8 mouse cellular contexts compared by ENCODE assay signal in genomic region chr2:84737451-84737925, GRCm38 (mm10). TPM values are rescaled to one million over a fixed set of nuclear protein-coding genes. Genes with fewer than 3 reads are reported as not detected.
DNase-seq lines count a peak whose midpoint lies in the region; ATAC-seq and TF ChIP-seq lines count a peak whose summit lies in the region.

No protein-coding gene starts in this region.

- no peak overlapping the region for H3K27ac ChIP-seq in kidney, adult 2 months (ENCODE audit: insufficient read depth, low read depth, low read length)
- peak overlapping the region; percentile 78 for H3K27ac ChIP-seq in embryonic facial prominence, embryonic 10.5 days (replicated peaks)
- peak overlapping the region; percentile 36 for H3K27ac ChIP-seq in intestine, embryonic 14.5 days (ENCODE audit: low read depth)
- peak overlapping the region; percentile 72 for H3K27ac ChIP-seq in midbrain, embryonic 13.5 days

- peak overlapping the region; percentile 62 for H3K4me2 ChIP-seq in intestine, embryonic 14.5 days (ENCODE audit: low read length)
- peak overlapping the region; percentile 66 for H3K4me2 ChIP-seq in midbrain, embryonic 13.5 days (replicated peaks)

- H3K9me3 ChIP-seq in embryonic facial prominence, embryonic 10.5 days: no peaks in the 10 kb centered on the region
- no peaks in the 10 kb centered on the region for H3K9me3 ChIP-seq in intestine, embryonic 14.5 days (ENCODE audit: control insufficient read depth, low read length)
- H3K9me3 ChIP-seq in midbrain, embryonic 13.5 days: no peaks in the 10 kb centered on the region

- H3K4me1 ChIP-seq in kidney, adult 2 months (ENCODE audit: control insufficient read depth, insufficient read depth, low read length): no peaks in the 10 kb centered on the region; the same call in 1 of the 2 replicates
- H3K4me1 ChIP-seq in embryonic facial prominence, embryonic 10.5 days: peaks cover 96% of the 10 kb centered on the region
- H3K4me1 ChIP-seq in intestine, embryonic 14.5 days (replicated peaks; ENCODE audit: control insufficient read depth, insufficient read depth, low read length): peaks cover 64% of the 10 kb centered on the region
- peaks cover 89% of the 10 kb centered on the region for H3K4me1 ChIP-seq in midbrain, embryonic 13.5 days (replicated peaks)

- peak; percentile 29 for ATAC-seq in intestine, embryonic 14.5 days (replicated peaks; ENCODE audit: low FRiP score, low TSS enrichment, low read depth)
- no peak for ATAC-seq in midbrain, embryonic 13.5 days

- no peaks in the 10 kb centered on the region for H3K36me3 ChIP-seq in kidney, adult 2 months (ENCODE audit: control insufficient read depth, insufficient read depth, low read length)
- H3K36me3 ChIP-seq in embryonic facial prominence, embryonic 10.5 days (replicated peaks): peaks cover 26% of the 10 kb centered on the region
- H3K36me3 ChIP-seq in intestine, embryonic 14.5 days (ENCODE audit: control insufficient read depth, insufficient read depth, low read length): peaks cover 14% of the 10 kb centered on the region
- H3K36me3 ChIP-seq in midbrain, embryonic 13.5 days: no peaks in the 10 kb centered on the region

- 16% methylated on average over 8 of the region's 8 CpGs for WGBS in kidney, adult 2 months
- 3% methylated on average over 8 of the region's 8 CpGs for WGBS in embryonic facial prominence, embryonic 10.5 days
- WGBS in intestine, embryonic 14.5 days: 3% methylated on average over 8 of the region's 8 CpGs
- WGBS in midbrain, embryonic 13.5 days: 3% methylated on average over 8 of the region's 8 CpGs

- H3K9ac ChIP-seq in intestine, embryonic 14.5 days (ENCODE audit: low read length): no peak overlapping the region
- peak overlapping the region; percentile 90 for H3K9ac ChIP-seq in midbrain, embryonic 13.5 days (replicated peaks)

- TF ChIP-seq POLR2A in kidney, adult 2 months (IDR thresholded peaks at IDR 0.05; ENCODE audit: low read depth, low read length): no peak

- no peaks in the 10 kb centered on the region for H3K27me3 ChIP-seq in kidney, adult 2 months (replicated peaks; ENCODE audit: control insufficient read depth, insufficient read depth, low read length)
- H3K27me3 ChIP-seq in embryonic facial prominence, embryonic 10.5 days (replicated peaks; ENCODE audit: low read depth, poor library complexity, severe bottlenecking): no peaks in the 10 kb centered on the region
- 0 out of 2 replicates have a peak, but pooled peaks cover 4% of the 10 kb centered on the region for H3K27me3 ChIP-seq in intestine, embryonic 14.5 days (replicated peaks; ENCODE audit: control insufficient read depth, insufficient read depth, low read length)
- H3K27me3 ChIP-seq in midbrain, embryonic 13.5 days: no peaks in the 10 kb centered on the region

- 0 out of 2 replicates have a peak, but pooled peaks have one; percentile 10 for TF ChIP-seq CTCF in kidney, adult 2 months (conservative IDR thresholded peaks at IDR 0.05; ENCODE audit: insufficient read depth, insufficient read length, low read depth, low read length)

- DNase-seq in kidney, adult 2 months: no peak
- DNase-seq in kidney, adult 11 months: no peak
- peak; percentile 64 for DNase-seq in embryonic facial prominence, embryonic 10.5 days (ENCODE audit: low spot score)
- DNase-seq in intestine, embryonic 14.5 days (ENCODE audit: low spot score): peak; percentile 60
- DNase-seq in urinary bladder, postnatal 36 days (ENCODE audit: low spot score in 2 of 2): no peak
- DNase-seq in gastrocnemius, adult 8-10 months (ENCODE audit: low spot score in 2 of 2): no peak
- no peak for DNase-seq in layer of hippocampus, postnatal 36 days

- H3K4me3 ChIP-seq in kidney, adult 2 months (ENCODE audit: insufficient read depth, low read depth, low read length): no peak overlapping the region
- peak overlapping the region; percentile 65 for H3K4me3 ChIP-seq in embryonic facial prominence, embryonic 10.5 days
- no peak overlapping the region for H3K4me3 ChIP-seq in intestine, embryonic 14.5 days (ENCODE audit: low read depth, low read length)
- H3K4me3 ChIP-seq in midbrain, embryonic 13.5 days (replicated peaks): peak overlapping the region; percentile 70

RNA-seq across cellular contexts. Expression of gene Ypel4, which starts 3.6 kb away (rescaled TPM):
- 0.46 and 0.48 TPM in 2 replicates for polyA plus RNA-seq in kidney, adult 2 months (2012; rRNA removed)
- 8.1 and 8.9 TPM in 2 replicates for polyA plus RNA-seq in embryonic facial prominence, embryonic 10.5 days (2016; fragmentation: Nextera tagmentation; extraction: Ambion mirVana)
- 6.9 and 8.8 TPM in 2 replicates for polyA plus RNA-seq in intestine, embryonic 14.5 days (2014; fragmentation: Nextera tagmentation; extraction: Ambion mirVana)
- polyA plus RNA-seq in midbrain, embryonic 13.5 days (2015; fragmentation: Nextera tagmentation; extraction: Ambion mirVana): 30.7 and 32.0 TPM in 2 replicates
- under 1 TPM in 3 of 4 experiments, not detected in 1; 0.34 to 0.54 (median 0.54) TPM for total RNA-seq in gastrocnemius, adult 8-10 months (2022)
- total RNA-seq in layer of hippocampus, postnatal 36 days (2021): 10 to 100 TPM; 79.7 to 82.7 TPM

RNA-seq across cellular contexts. Expression of gene Gm19426, which starts 6.0 kb away (rescaled TPM):
- 2.0 TPM in 2 replicates for polyA plus RNA-seq in kidney, adult 2 months (2012; rRNA removed)
- polyA plus RNA-seq in embryonic facial prominence, embryonic 10.5 days (2016; fragmentation: Nextera tagmentation; extraction: Ambion mirVana): 8.0 and 9.5 TPM in 2 replicates
- polyA plus RNA-seq in intestine, embryonic 14.5 days (2014; fragmentation: Nextera tagmentation; extraction: Ambion mirVana): 4.6 and 5.3 TPM in 2 replicates
- polyA plus RNA-seq in midbrain, embryonic 13.5 days (2015; fragmentation: Nextera tagmentation; extraction: Ambion mirVana): 7.9 and 8.1 TPM in 2 replicates
- under 1 TPM in 1 of 4 experiments, not detected in 3; 0.60 TPM for total RNA-seq in gastrocnemius, adult 8-10 months (2022)
- 1 to 10 TPM; 2.8 to 3.4 TPM for total RNA-seq in layer of hippocampus, postnatal 36 days (2021)

RNA-seq across cellular contexts. Expression of gene Clp1, which starts 10.3 kb away (rescaled TPM):
- 9.3 and 11.1 TPM in 2 replicates for polyA plus RNA-seq in kidney, adult 2 months (2012; rRNA removed)
- 53.2 and 53.8 TPM in 2 replicates for polyA plus RNA-seq in embryonic facial prominence, embryonic 10.5 days (2016; fragmentation: Nextera tagmentation; extraction: Ambion mirVana)
- polyA plus RNA-seq in intestine, embryonic 14.5 days (2014; fragmentation: Nextera tagmentation; extraction: Ambion mirVana): 25.7 and 29.0 TPM in 2 replicates
- 32.8 and 34.5 TPM in 2 replicates for polyA plus RNA-seq in midbrain, embryonic 13.5 days (2015; fragmentation: Nextera tagmentation; extraction: Ambion mirVana)
- 1 to 10 TPM; 3.7 to 4.3 (median 4.1) TPM for total RNA-seq in gastrocnemius, adult 8-10 months (2022)
- total RNA-seq in layer of hippocampus, postnatal 36 days (2021): 1 to 10 TPM; 8.7 to 10.0 TPM

RNA-seq across cellular contexts. Expression of gene Zdhhc5, which starts 22.5 kb away (rescaled TPM):
- 59.6 and 65.8 TPM in 2 replicates for polyA plus RNA-seq in kidney, adult 2 months (2012; rRNA removed)
- polyA plus RNA-seq in embryonic facial prominence, embryonic 10.5 days (2016; fragmentation: Nextera tagmentation; extraction: Ambion mirVana): 30.2 and 31.9 TPM in 2 replicates
- polyA plus RNA-seq in intestine, embryonic 14.5 days (2014; fragmentation: Nextera tagmentation; extraction: Ambion mirVana): 30.0 and 30.7 TPM in 2 replicates
- 18.3 and 18.9 TPM in 2 replicates for polyA plus RNA-seq in midbrain, embryonic 13.5 days (2015; fragmentation: Nextera tagmentation; extraction: Ambion mirVana)
- total RNA-seq in gastrocnemius, adult 8-10 months (2022): 100 to 1,000 TPM in 1 of 4 experiments, 10 to 100 TPM in 3; 78.4 to 100 (median 81.7) TPM
- total RNA-seq in layer of hippocampus, postnatal 36 days (2021): 10 to 100 TPM; 37.1 to 38.9 TPM

RNA-seq across cellular contexts. Expression of gene Serping1, which starts 37.8 kb away (rescaled TPM):
- 232 and 288 TPM in 2 replicates for polyA plus RNA-seq in kidney, adult 2 months (2012; rRNA removed)
- 16.6 and 18.7 TPM in 2 replicates for polyA plus RNA-seq in embryonic facial prominence, embryonic 10.5 days (2016; fragmentation: Nextera tagmentation; extraction: Ambion mirVana)
- 60.9 and 73.4 TPM in 2 replicates for polyA plus RNA-seq in intestine, embryonic 14.5 days (2014; fragmentation: Nextera tagmentation; extraction: Ambion mirVana)
- 32.6 and 33.1 TPM in 2 replicates for polyA plus RNA-seq in midbrain, embryonic 13.5 days (2015; fragmentation: Nextera tagmentation; extraction: Ambion mirVana)
- total RNA-seq in gastrocnemius, adult 8-10 months (2022): 10 to 100 TPM; 22.0 to 55.1 (median 36.1) TPM
- 1 to 10 TPM; 5.5 to 7.5 TPM for total RNA-seq in layer of hippocampus, postnatal 36 days (2021)

Comparison
In these comparisons a context has a peak if more than half of its experiments do, and no peak if none do; other contexts are left out.
1. DNase-seq: peak in embryonic facial prominence, embryonic 10.5 days (single experiment) and intestine, embryonic 14.5 days (single experiment); none in kidney, adult 2 months (single experiment), kidney, adult 11 months (single experiment), urinary bladder, postnatal 36 days (0 of 2), gastrocnemius, adult 8-10 months (0 of 2) and layer of hippocampus, postnatal 36 days (0 of 2).
2. H3K4me3 ChIP-seq: peak in embryonic facial prominence, embryonic 10.5 days (single experiment) and midbrain, embryonic 13.5 days (single experiment); none in kidney, adult 2 months (single experiment) and intestine, embryonic 14.5 days (single experiment).